In the genomic region with DNA sequence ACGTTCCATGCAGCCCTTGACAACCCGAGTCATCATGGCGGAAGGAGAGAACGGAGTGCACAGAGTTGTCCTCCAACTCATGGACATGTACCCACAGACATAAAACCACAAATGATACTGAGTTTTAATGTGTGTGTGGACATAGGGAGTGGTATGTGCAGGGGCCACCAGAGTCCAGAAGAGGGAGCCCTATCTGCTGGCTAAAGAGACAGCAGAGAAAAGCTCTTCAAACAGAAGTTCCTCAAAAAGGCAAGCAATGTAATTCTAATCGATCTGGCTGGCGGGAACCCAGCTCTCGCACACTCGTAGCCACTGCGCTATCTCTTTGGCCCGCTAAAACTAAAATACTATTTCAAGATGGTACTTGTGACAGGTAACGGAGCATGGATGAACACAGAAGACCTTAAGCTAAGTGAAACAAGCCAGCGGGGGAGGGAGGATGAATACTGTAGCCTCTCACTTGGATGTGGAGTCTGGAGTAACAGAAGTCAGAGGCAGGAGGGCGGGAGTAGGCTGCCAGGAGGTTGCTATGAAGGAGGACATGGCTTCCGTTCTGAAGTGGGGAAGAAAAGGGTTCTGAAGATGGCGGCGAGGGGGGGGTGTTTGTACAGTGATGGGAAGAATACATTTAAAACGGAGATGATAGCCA, we compare ENCODE assay signal across 8 mouse cellular contexts. TPM values are rescaled to one million over a fixed set of nuclear protein-coding genes. Genes with fewer than 3 reads are reported as not detected.
DNase-seq lines count a peak whose midpoint lies in the region; ATAC-seq and TF ChIP-seq lines count a peak whose summit lies in the region.

No protein-coding gene starts in this region.

- H3K9ac ChIP-seq in midbrain, embryonic 11.5 days (ENCODE audit: low read length): no peak overlapping the region
- H3K9ac ChIP-seq in forebrain, embryonic 13.5 days: no peak overlapping the region

- no peak for TF ChIP-seq POLR2A in spleen, adult 2 months (IDR thresholded peaks at IDR 0.05; ENCODE audit: low read depth, low read length)

- no peaks in the 10 kb centered on the region for H3K36me3 ChIP-seq in heart, embryonic 10.5 days
- no peaks in the 10 kb centered on the region for H3K36me3 ChIP-seq in spleen, adult 2 months (ENCODE audit: control insufficient read depth, insufficient read depth, low read length)
- no peaks in the 10 kb centered on the region for H3K36me3 ChIP-seq in midbrain, embryonic 11.5 days (ENCODE audit: control insufficient read depth, insufficient read depth, low read length)
- H3K36me3 ChIP-seq in forebrain, embryonic 13.5 days (ENCODE audit: poor library complexity, severe bottlenecking): no peaks in the 10 kb centered on the region

- H3K4me1 ChIP-seq in heart, embryonic 10.5 days: peaks cover 16% of the 10 kb centered on the region
- H3K4me1 ChIP-seq in spleen, adult 2 months (ENCODE audit: control insufficient read depth, insufficient read depth, insufficient read length): no peaks in the 10 kb centered on the region
- no peaks in the 10 kb centered on the region for H3K4me1 ChIP-seq in midbrain, embryonic 11.5 days (ENCODE audit: control insufficient read depth, insufficient read depth, low read length)
- 0 out of 2 replicates have a peak, but pooled peaks cover 5% of the 10 kb centered on the region for H3K4me1 ChIP-seq in forebrain, embryonic 13.5 days

- 89% methylated on average over 17 of the region's 17 CpGs for WGBS in heart, embryonic 10.5 days
- WGBS in spleen, adult 2 months: 70% methylated on average over 17 of the region's 17 CpGs
- 91% methylated on average over 17 of the region's 17 CpGs for WGBS in midbrain, embryonic 11.5 days
- 92% methylated on average over 17 of the region's 17 CpGs for WGBS in forebrain, embryonic 13.5 days

- peak; percentile 24; the same call in 1 of the 2 replicates for TF ChIP-seq CTCF in spleen, adult 2 months (IDR thresholded peaks at IDR 0.05; ENCODE audit: extremely low read depth, insufficient read depth, insufficient read length, insufficient replicate concordance)

- H3K9me3 ChIP-seq in heart, embryonic 10.5 days: no peaks in the 10 kb centered on the region
- H3K9me3 ChIP-seq in midbrain, embryonic 11.5 days (ENCODE audit: control insufficient read depth, low read length): no peaks in the 10 kb centered on the region
- no peaks in the 10 kb centered on the region for H3K9me3 ChIP-seq in forebrain, embryonic 13.5 days (replicated peaks)

- no peak overlapping the region for H3K4me2 ChIP-seq in midbrain, embryonic 11.5 days
- H3K4me2 ChIP-seq in forebrain, embryonic 13.5 days: no peak overlapping the region

- H3K27ac ChIP-seq in heart, embryonic 10.5 days: no peak overlapping the region
- H3K27ac ChIP-seq in spleen, adult 2 months (ENCODE audit: insufficient read depth, low read length): no peak overlapping the region
- no peak overlapping the region for H3K27ac ChIP-seq in midbrain, embryonic 11.5 days (ENCODE audit: low read depth, low read length)
- H3K27ac ChIP-seq in forebrain, embryonic 13.5 days: no peak overlapping the region

- no peak overlapping the region for H3K4me3 ChIP-seq in heart, embryonic 10.5 days
- no peak overlapping the region for H3K4me3 ChIP-seq in spleen, adult 2 months (ENCODE audit: extremely low read depth, insufficient read depth, insufficient read length)
- no peak overlapping the region for H3K4me3 ChIP-seq in midbrain, embryonic 11.5 days (ENCODE audit: low read depth, low read length)
- no peak overlapping the region for H3K4me3 ChIP-seq in forebrain, embryonic 13.5 days

- peak; percentile 39 to 47 for DNase-seq in heart, adult 18-20 months
- no peak for DNase-seq in heart, embryonic 10.5 days (ENCODE audit: low spot score)
- DNase-seq in spleen, adult 2 months (ENCODE audit: low read depth in 1 of 2, low spot score in 2 of 2): peak in 1 of 2 experiments; percentile 3
- no peak for DNase-seq in spleen, postnatal 14 days (ENCODE audit: low spot score in 2 of 2)
- peak; percentile 13 for DNase-seq in right cerebral cortex, postnatal 4 days
- DNase-seq in midbrain, embryonic 11.5 days (ENCODE audit: low spot score, missing footprints): no peak

- ATAC-seq in hematopoietic stem cell, adult 5-6 weeks (replicated peaks in 1 of 2; ENCODE audit: insufficient read depth in 1 of 2, low FRiP score in 2 of 2, low TSS enrichment in 1 of 2, low read depth in 1 of 2, poor library complexity in 2 of 2, severe bottlenecking in 2 of 2): peak; percentile 86 to 88
- ATAC-seq in midbrain, embryonic 11.5 days (ENCODE audit: low FRiP score): no peak
- ATAC-seq in forebrain, embryonic 13.5 days: no peak

- no peaks in the 10 kb centered on the region for H3K27me3 ChIP-seq in heart, embryonic 10.5 days (ENCODE audit: insufficient read depth, poor library complexity, severe bottlenecking)
- H3K27me3 ChIP-seq in spleen, adult 2 months (ENCODE audit: control insufficient read depth, insufficient read depth, low read length): no peaks in the 10 kb centered on the region
- H3K27me3 ChIP-seq in midbrain, embryonic 11.5 days (ENCODE audit: control insufficient read depth, insufficient read depth, low read length): no peaks in the 10 kb centered on the region
- H3K27me3 ChIP-seq in forebrain, embryonic 13.5 days: no peaks in the 10 kb centered on the region

RNA-seq across cellular contexts. Expression of a gene that starts 51.9 kb away (rescaled TPM):
- 10 to 100 TPM; 29.7 to 31.8 TPM for total RNA-seq in heart, adult 18-20 months (2021)
- 2.5 and 2.7 TPM in 2 replicates for polyA plus RNA-seq in heart, embryonic 10.5 days (2016; fragmentation: Nextera tagmentation; extraction: Ambion mirVana)
- polyA plus RNA-seq in spleen, adult 2 months (2012; rRNA removed): 9.8 and 12.5 TPM in 2 replicates
- total RNA-seq in hematopoietic stem cell, adult 5-6 weeks (2017): 6.9 and 9.8 TPM in 2 replicates
- 2.9 and 3.0 TPM in 2 replicates for polyA plus RNA-seq in midbrain, embryonic 11.5 days (2014; fragmentation: Nextera tagmentation; extraction: Ambion mirVana)
- 2.5 and 3.3 TPM in 2 replicates for polyA plus RNA-seq in forebrain, embryonic 13.5 days (2015; fragmentation: Nextera tagmentation; extraction: Ambion mirVana)

Comparison
In these comparisons a context has a peak if more than half of its experiments do, and no peak if none do; other contexts are left out.
1. DNase-seq: peak in heart, adult 18-20 months (2 of 2) and right cerebral cortex, postnatal 4 days (single experiment); none in heart, embryonic 10.5 days (single experiment), spleen, postnatal 14 days (0 of 2) and midbrain, embryonic 11.5 days (single experiment).
2. ATAC-seq: peak in hematopoietic stem cell, adult 5-6 weeks (2 of 2); none in midbrain, embryonic 11.5 days (single experiment) and forebrain, embryonic 13.5 days (single experiment).